Mouse (Mus musculus) forebrain, postnatal 0 days (tissue): ENCODE results near the gene Plagl2. TPM values are rescaled to one million over a fixed set of nuclear protein-coding genes. Genes with fewer than 3 reads are reported as not detected.
"Not testable (repeated sequence)": the region's sequence is repeated elsewhere in the genome, so short reads cannot be mapped to it uniquely, and the experiment has no call there.

Experiments used
- ATAC-seq: fragments of 200-750 bp; cut with Nextera tagmentation; 2 replicates; pipeline ENCODE4 v1.8.0; 2017; ENCODE audit warnings: mild to moderate bottlenecking, moderate library complexity
- DNase-seq: peaks from one replicate; pipeline ENCODE4 v3.0.0-alpha.2; 2015
- H3K27ac ChIP-seq: fragments of 300-500 bp; sonication (generic); 2 replicates; pipeline ENCODE4 v1.5.1; 2014; ENCODE audit warnings: low read depth, mild to moderate bottlenecking, antibody characterized with exemption, low read length, moderate library complexity, mixed read lengths
- H3K27me3 ChIP-seq: fragments of 300-500 bp; sonication (generic); 2 replicates; pipeline ENCODE4 v1.6.1; 2014; ENCODE audit warnings: mild to moderate bottlenecking, low read length, mixed read lengths; ENCODE audit not compliant: insufficient read depth
- H3K36me3 ChIP-seq: fragments of 300-500 bp; sonication (generic); 2 replicates; pipeline ENCODE4 v1.6.1; 2014; ENCODE audit warnings: mild to moderate bottlenecking, moderate library complexity; ENCODE audit not compliant: insufficient read depth
- H3K4me1 ChIP-seq: fragments of 300-500 bp; sonication (generic); 2 replicates; pipeline ENCODE4 v1.6.1; 2014; ENCODE audit warnings: antibody characterized with exemption; ENCODE audit not compliant: insufficient read depth
- H3K4me2 ChIP-seq: fragments of 300-500 bp; sonication (generic); 2 replicates; pipeline ENCODE4 v1.6.1; 2014; ENCODE audit warnings: low read depth, mild to moderate bottlenecking, moderate library complexity
- H3K4me3 ChIP-seq: fragments of 300-500 bp; sonication (generic); 2 replicates; pipeline ENCODE4 v1.5.1; 2014; ENCODE audit warnings: low read depth, low read length, mixed read lengths
- H3K9ac ChIP-seq: fragments of 300-500 bp; sonication (generic); 2 replicates; pipeline ENCODE4 v1.6.1; 2014; ENCODE audit warnings: mild to moderate bottlenecking
- H3K9me3 ChIP-seq: fragments of 300-500 bp; sonication (generic); 2 replicates; pipeline ENCODE4 v1.6.1; 2016; ENCODE audit warnings: low read length
- CTCF ChIP-seq: sonication (generic); IDR thresholded peaks from 2 replicates; pipeline ENCODE4 v1.5.1; 2016; ENCODE audit warnings: antibody characterized with exemption, control low read depth, low read depth
- WGBS: fragments of 180-500 bp; shearing (Covaris S2); extraction: QIAGEN DNeasy Blood & Tissue Kit; methylation state at CpG from one replicate; pipeline ENCODE4 v1.1.7; 2014; 5-methylcytosine and 5-hydroxymethylcytosine counted together
- polyA plus RNA-seq: library from polyadenylated mRNA; unstranded; fragments of >200 nt; fragmentation: Nextera tagmentation; extraction: Ambion mirVana; gene quantifications from 2 replicates; pipeline ENCODE4 v1.2.1, GENCODE M21; 2015
- total RNA-seq: library from RNA; depleted of rRNA; stranded (reverse); fragments of >200 nt; gene quantifications from 2 replicates; pipeline ENCODE4 v1.2.3, GENCODE M21; 2014; rRNA removed

Gene Plagl2
- total RNA-seq (3.7 and 5.1 TPM in 2 replicates), polyA plus RNA-seq (2.1 and 2.5 TPM in 2 replicates)

DNA sequence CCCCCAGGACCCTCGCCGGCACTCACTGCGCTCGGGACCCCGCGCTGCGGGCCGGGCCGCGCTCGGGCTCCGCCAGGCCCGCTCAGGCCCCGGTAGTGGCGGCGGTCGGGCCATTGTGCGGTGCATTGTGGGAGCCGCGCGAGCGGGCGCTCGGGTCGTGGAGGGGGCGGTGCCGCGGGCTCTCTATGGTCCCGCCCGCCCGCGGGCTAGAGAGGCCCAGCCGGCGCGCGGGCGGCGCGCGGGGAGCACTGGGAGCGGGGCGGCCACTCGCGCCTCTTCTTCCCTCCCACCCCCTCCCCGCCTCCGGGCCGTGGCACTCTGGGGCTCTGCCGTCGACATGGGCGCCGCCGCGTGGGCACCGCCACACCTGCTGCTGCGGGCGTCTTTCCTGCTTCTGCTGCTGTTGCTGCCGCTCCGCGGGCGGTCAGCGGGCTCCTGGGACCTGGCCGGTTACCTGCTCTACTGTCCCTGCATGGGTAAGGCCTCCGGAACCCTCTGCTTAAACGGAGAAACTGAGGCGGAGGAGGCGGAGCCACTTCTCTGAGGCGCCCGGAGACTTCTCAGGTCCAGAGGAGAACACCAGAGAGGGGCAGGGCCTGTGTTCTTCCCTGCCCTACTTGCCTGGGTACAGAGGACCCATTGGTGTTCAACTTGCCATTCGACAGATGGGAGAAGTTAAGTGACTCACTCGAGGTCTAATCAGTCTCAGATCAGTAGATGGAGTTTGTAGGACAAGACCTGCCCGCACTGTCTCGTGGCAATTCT lies at the start of gene Plagl2, which contains the start of gene Pofut1:
TSS of gene Plagl2 (minus strand) at position 177 of the 765 bp plus-strand sequence.
TSS of gene Pofut1 (plus strand) at position 284 of the 765 bp plus-strand sequence.
- Histone ChIP-seq H3K27me3 (no peaks in the 10 kb centered on the region), H3K4me3 (peak within 1 kb of the TSS; percentile 89), H3K36me3 (peaks cover 3% of the 10 kb centered on the region; the same call in 1 of the 2 replicates), H3K27ac (peak within 1 kb of the TSS; percentile 84), H3K4me1 (peaks cover 10% of the 10 kb centered on the region), H3K9ac (peak within 1 kb of the TSS; percentile 93), H3K9me3 (no peaks in the 10 kb centered on the region), H3K4me2 (peak within 1 kb of the TSS; percentile 81)
- peak; percentile 93 for DNase-seq
- under 1% methylated on average over 56 of the region's 72 CpGs for WGBS
- peak; percentile 42 for TF ChIP-seq CTCF
- ATAC-seq: peak; percentile 99

- Histone ChIP-seq H3K9ac (no peak overlapping the region), H3K36me3 (no peaks in the 10 kb centered on the region), H3K4me1 (peaks cover 10% of the 10 kb centered on the region; the same call in 1 of the 2 replicates), H3K27me3 (no peaks in the 10 kb centered on the region), H3K9me3 (no peaks in the 10 kb centered on the region), H3K4me2 (no peak overlapping the region), H3K4me3 (no peak overlapping the region), H3K27ac (no peak overlapping the region)
- DNase-seq (peak; percentile 48), ATAC-seq (no peak)
- TF ChIP-seq CTCF: no peak
- WGBS: 36% methylated on average over 6 of the region's 6 CpGs
Measured at GRCm38 (mm10) chr2:153287835-153288234, 46.6 kb upstream of the Plagl2 start.

- ATAC-seq: no peak
- TF ChIP-seq CTCF: no peak
- DNase-seq: no peak
- no peaks in the 10 kb centered on the region for H3K9me3 ChIP-seq
- no peak overlapping the region for H3K27ac ChIP-seq
- H3K4me1 ChIP-seq: no peaks in the 10 kb centered on the region; the same call in 1 of the 2 replicates
- no peaks in the 10 kb centered on the region for H3K27me3 ChIP-seq
- no peak overlapping the region for H3K4me2 ChIP-seq
- no peak overlapping the region for H3K9ac ChIP-seq
- no peak overlapping the region for H3K4me3 ChIP-seq
- H3K36me3 ChIP-seq: no peaks in the 10 kb centered on the region
- WGBS: 94% methylated on average over 4 of the region's 4 CpGs
Measured at GRCm38 (mm10) chr2:153286524-153286923, 45.3 kb upstream of the Plagl2 start.

DNA sequence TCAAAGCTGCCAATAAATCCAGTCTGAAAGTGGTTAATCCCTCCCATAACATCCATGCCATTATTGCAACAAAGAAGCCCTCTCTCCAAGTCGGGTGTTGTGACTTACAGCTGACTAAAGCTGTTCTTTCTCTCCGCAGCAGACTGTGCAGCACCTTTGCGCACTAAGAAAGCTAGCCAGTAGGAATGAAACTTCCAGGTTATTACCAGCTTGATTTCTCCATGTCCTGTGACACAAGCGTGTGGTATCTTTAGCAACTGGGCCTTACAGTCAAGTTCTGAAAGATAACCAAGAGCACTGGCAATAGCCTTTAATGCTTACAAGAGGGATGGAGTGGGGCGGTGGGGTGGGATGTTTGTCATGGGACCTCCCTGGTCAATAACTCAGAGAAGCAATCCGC lies 42.7 kb upstream of the Plagl2 start:
- Histone ChIP-seq H3K9me3 (no peaks in the 10 kb centered on the region), H3K4me1 (no peaks in the 10 kb centered on the region), H3K27me3 (no peaks in the 10 kb centered on the region), H3K4me3 (no peak overlapping the region), H3K4me2 (no peak overlapping the region), H3K36me3 (no peaks in the 10 kb centered on the region), H3K27ac (no peak overlapping the region), H3K9ac (no peak overlapping the region)
- DNase-seq: no peak
- 87% methylated on average over 6 of the region's 6 CpGs for WGBS
- TF ChIP-seq CTCF: no peak
- ATAC-seq: no peak

DNA sequence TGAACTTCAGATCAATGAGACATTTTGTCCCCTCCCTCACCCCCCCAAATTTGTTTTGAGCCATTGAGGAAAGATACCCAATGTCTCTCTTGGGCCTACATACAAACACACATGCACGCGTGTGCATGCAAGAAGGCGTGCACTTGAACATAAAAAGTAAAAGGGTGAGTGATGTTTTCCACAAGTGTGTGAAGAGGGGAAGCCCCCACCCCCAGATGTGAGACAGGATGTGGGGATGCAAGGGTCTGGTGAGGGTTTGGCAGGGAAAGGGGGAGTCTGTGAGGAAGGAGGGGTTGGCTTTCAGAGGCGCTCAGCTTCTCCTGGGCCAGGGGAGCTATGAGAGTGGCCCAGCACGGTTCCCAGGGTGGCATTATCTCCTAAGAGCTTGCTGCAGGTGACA lies 37.1 kb upstream of the Plagl2 start:
- no peaks in the 10 kb centered on the region for H3K36me3 ChIP-seq
- H3K4me2 ChIP-seq: no peak overlapping the region
- WGBS: 92% methylated on average over 5 of the region's 5 CpGs
- H3K4me3 ChIP-seq: no peak overlapping the region
- TF ChIP-seq CTCF: no peak
- DNase-seq: no peak
- H3K27me3 ChIP-seq: no peaks in the 10 kb centered on the region
- no peaks in the 10 kb centered on the region for H3K9me3 ChIP-seq
- H3K27ac ChIP-seq: no peak overlapping the region
- H3K9ac ChIP-seq: no peak overlapping the region
- ATAC-seq: no peak
- H3K4me1 ChIP-seq: no peaks in the 10 kb centered on the region

GRCm38 (mm10) chr2:153276846-153277245 lies 35.6 kb upstream of the Plagl2 start:
- not testable (repeated sequence) for H3K9ac ChIP-seq, H3K4me2 ChIP-seq, H3K27ac ChIP-seq, ATAC-seq, H3K36me3 ChIP-seq, H3K27me3 ChIP-seq, H3K4me3 ChIP-seq, H3K4me1 ChIP-seq, H3K9me3 ChIP-seq, DNase-seq
- 92% methylated on average over 5 of the region's 5 CpGs for WGBS

DNA sequence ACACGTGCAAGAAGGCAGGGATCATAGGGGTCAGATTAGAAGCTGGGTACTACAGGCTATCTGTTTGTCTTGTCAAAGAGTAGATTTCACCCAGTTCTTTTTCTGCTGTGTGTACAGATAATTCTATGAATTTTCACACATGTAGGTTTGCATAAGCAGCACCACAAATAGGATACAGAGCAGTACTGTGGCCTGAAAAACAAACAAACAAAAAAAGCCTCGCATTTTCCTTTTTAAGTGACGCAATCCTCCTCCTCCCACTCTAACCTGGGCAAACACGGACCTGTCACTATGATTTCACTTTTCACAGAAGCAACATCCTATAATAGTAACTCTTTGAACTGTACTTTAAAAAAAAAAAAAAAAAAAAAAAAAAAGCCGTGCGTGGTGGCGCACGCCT lies 35.2 kb upstream of the Plagl2 start:
- no peak for ATAC-seq
- Histone ChIP-seq H3K4me2 (no peak overlapping the region), H3K27me3 (no peaks in the 10 kb centered on the region), H3K9ac (no peak overlapping the region), H3K9me3 (no peaks in the 10 kb centered on the region), H3K27ac (no peak overlapping the region), H3K4me3 (no peak overlapping the region), H3K36me3 (no peaks in the 10 kb centered on the region), H3K4me1 (no peaks in the 10 kb centered on the region)
- DNase-seq: no peak
- TF ChIP-seq CTCF: no peak
- WGBS: 92% methylated on average over 8 of the region's 8 CpGs

DNA sequence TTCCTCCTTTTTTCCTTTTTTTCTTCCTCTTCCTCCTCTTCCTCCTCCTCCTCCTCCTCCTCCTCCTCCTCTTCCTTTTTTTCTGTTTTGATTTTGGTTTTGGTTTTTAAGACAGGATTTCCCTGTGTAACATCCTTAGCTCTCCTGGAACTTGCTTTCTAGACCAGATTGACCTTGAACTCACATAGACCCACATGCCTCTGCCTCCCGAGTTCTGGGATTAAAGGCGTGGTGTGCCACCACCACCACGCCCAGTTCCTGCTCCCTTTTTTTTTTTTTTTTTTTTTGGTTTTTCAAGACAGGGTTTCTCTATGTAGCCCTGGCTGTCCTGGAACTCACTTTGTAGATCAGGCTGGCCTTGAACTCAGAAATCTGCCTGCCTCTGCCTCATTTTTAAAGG lies 34.4 kb upstream of the Plagl2 start:
- not testable (repeated sequence) for H3K36me3 ChIP-seq, H3K9me3 ChIP-seq, H3K9ac ChIP-seq, H3K4me1 ChIP-seq, H3K27me3 ChIP-seq, ATAC-seq, H3K4me3 ChIP-seq, DNase-seq, H3K4me2 ChIP-seq, H3K27ac ChIP-seq
- WGBS: 89% methylated on average over 3 of the region's 3 CpGs
